Mouse (Mus musculus) E14TG2a.4 (cell line): ENCODE results near the gene Slc5a3.

ENCODE experiments used
- CTCF ChIP-seq: conservative IDR thresholded peaks from 2 replicates; pipeline ENCODE4 v1.5.1; 2014; ENCODE audit warnings: low read length
- NANOG ChIP-seq: IDR thresholded peaks from 2 replicates; pipeline ENCODE4 v1.6.1; 2014; ENCODE audit warnings: borderline replicate concordance, low read length, mixed read lengths
- POU5F1 ChIP-seq: IDR thresholded peaks from 2 replicates; pipeline ENCODE4 v1.6.1; 2014; ENCODE audit warnings: low read length, borderline replicate concordance

GRCm38 (mm10) chr16:92103572-92104331 is 45.6 kb downstream of the Slc5a3 start:
- TF ChIP-seq CTCF (peak; percentile 16; the same call in 1 of the 2 replicates), NANOG (no peak; the same call in 1 of the 2 replicates), POU5F1 (no peak)
